In the genomic region with DNA sequence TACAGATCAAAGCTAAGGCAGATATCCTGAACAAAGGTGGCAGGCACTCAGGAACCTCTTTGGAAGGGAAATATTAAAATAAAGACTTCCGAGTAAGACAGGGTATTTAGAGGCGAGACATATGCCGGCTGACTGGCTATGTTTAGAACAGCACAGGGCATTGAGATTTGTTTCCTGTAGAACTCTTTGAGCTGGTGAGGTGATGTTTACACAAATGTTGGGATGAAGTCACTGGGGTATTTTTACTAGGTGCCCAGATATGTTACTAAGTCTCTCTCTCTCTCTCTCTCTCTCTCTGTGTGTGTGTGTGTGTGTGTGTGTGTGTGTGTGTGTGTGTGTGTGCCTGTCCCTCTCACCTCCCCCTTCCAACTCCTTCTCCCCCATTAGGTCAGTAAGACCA, we compare ENCODE assay signal across 28 mouse cellular contexts. TPM values are rescaled to one million over a fixed set of nuclear protein-coding genes. Genes with fewer than 3 reads are reported as not detected.
"Had no signal": no experiment of that assay in that cellular context is flagged by ENCODE, and none has a peak within 500 bp of the region (broad histone marks: within the 10 kb centered on the region; RNA-seq: fewer than 3 reads in every experiment).

No protein-coding gene starts in this region.

- H3K9ac ChIP-seq: limb, embryonic 12.5 days; limb, embryonic 15.5 days; liver, embryonic 14.5 days; liver, postnatal 0 days; lung, embryonic 15.5 days; neural tube, embryonic 12.5 days; neural tube, embryonic 15.5 days; stomach, embryonic 15.5 days had no signal

- H3K4me2 ChIP-seq: limb, embryonic 12.5 days; limb, embryonic 15.5 days; liver, embryonic 11.5 days; lung, embryonic 15.5 days; midbrain, embryonic 11.5 days; neural tube, embryonic 12.5 days; neural tube, embryonic 15.5 days; stomach, embryonic 15.5 days had no signal

- H3K36me3 ChIP-seq: limb, embryonic 12.5 days; limb, embryonic 15.5 days; lung, embryonic 15.5 days; neural tube, embryonic 12.5 days; neural tube, embryonic 15.5 days; stomach, embryonic 15.5 days had no signal

- H3K4me3 ChIP-seq: limb, embryonic 12.5 days; limb, embryonic 15.5 days; lung, embryonic 15.5 days; neural tube, embryonic 12.5 days; neural tube, embryonic 15.5 days; stomach, embryonic 15.5 days had no signal

- H3K27ac ChIP-seq: limb, embryonic 12.5 days; limb, embryonic 15.5 days; liver, embryonic 14.5 days; lung, embryonic 15.5 days; neural tube, embryonic 12.5 days; neural tube, embryonic 15.5 days; stomach, embryonic 15.5 days had no signal

- H3K27me3 ChIP-seq: limb, embryonic 15.5 days; lung, embryonic 15.5 days; neural tube, embryonic 12.5 days; neural tube, embryonic 15.5 days; stomach, embryonic 15.5 days had no signal

- H3K4me1 ChIP-seq: limb, embryonic 12.5 days; limb, embryonic 15.5 days; lung, embryonic 15.5 days; neural tube, embryonic 12.5 days; neural tube, embryonic 15.5 days; stomach, embryonic 15.5 days had no signal

- H3K9me3 ChIP-seq: limb, embryonic 12.5 days; limb, embryonic 15.5 days; lung, embryonic 15.5 days; neural tube, embryonic 12.5 days; neural tube, embryonic 15.5 days; stomach, embryonic 15.5 days had no signal

- DNase-seq: kidney, adult 8-10 months; kidney, postnatal 14 days; kidney, postnatal 4 days; left cerebral cortex, postnatal 4 days; liver, postnatal 0 days; lung, postnatal 10 days; lung, postnatal 36 days; midbrain, embryonic 14.5 days; right cerebral cortex, adult 18-20 months; right cerebral cortex, postnatal 14 days; right cerebral cortex, postnatal 4 days; spleen, adult 18-20 months; thymus, postnatal 36 days had no signal

- ATAC-seq: liver, postnatal 0 days had no signal

RNA-seq across cellular contexts. Expression of gene Vgll2, which starts 26.0 kb away (rescaled TPM):
- total RNA-seq: layer of hippocampus, postnatal 14 days; left cerebral cortex, adult 8-10 months; left cerebral cortex, postnatal 14 days; left cerebral cortex, postnatal 4 days; megakaryocyte progenitor cell, adult 5-6 weeks; megakaryocyte-erythroid progenitor cell, adult 5-6 weeks; midbrain, postnatal 0 days had no signal
- polyA plus RNA-seq: liver, postnatal 0 days; midbrain, embryonic 14.5 days had no signal
